Mouse (Mus musculus) cerebellum, postnatal 25 days (tissue): ENCODE data around the gene Ccdc194.

Source experiments
- DNase-seq, 2 experiments: peaks; one replicate each; pipeline ENCODE4 v3.0.0; 2021; ENCODE audit warnings: mixed read lengths in 2 of 2

Gene Ccdc194

DNA sequence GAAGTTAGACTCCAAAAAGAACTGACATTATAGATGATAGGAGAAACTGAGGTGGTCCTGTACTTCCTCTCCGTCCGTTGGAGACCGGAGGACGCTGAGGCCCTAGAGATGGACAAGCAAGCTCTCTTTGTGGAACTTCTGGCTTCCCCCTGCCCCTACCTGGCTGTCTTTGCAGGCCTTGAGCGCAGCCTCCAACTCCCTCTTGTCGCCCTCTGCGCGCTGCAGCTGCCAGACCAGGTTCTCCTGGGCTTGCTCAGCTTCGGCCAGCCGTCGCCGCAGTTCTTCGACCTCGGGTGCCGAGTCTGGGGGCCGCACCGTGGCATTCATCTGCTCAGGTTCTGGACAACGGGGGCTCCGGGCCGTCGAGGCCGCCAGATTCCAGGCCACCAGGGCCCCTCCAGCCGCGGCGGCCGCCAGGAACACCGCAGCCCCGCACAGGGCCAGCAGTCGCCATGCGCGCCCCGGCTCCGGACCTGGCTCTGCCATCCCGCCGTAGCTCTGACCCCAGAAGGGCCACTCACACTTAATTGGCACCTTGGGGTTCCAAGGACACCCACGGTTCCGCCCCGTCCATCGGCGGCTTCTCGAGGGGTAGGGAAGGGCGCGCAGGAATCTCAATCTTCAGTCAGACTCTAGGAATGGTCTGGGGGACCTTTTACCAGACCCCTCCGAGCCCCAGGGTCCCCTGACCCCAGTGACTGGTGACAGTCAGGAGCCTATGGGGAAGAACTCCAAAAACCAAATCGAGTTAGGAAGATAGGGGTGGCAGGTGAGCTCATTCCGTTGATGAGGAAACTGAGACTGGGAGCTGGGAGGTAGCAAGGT is at the start of gene Ccdc194:
Gene Ccdc194, minus strand, starts transcription at position 486 of the 825 bp plus-strand sequence.
- DNase-seq: no peak

DNA sequence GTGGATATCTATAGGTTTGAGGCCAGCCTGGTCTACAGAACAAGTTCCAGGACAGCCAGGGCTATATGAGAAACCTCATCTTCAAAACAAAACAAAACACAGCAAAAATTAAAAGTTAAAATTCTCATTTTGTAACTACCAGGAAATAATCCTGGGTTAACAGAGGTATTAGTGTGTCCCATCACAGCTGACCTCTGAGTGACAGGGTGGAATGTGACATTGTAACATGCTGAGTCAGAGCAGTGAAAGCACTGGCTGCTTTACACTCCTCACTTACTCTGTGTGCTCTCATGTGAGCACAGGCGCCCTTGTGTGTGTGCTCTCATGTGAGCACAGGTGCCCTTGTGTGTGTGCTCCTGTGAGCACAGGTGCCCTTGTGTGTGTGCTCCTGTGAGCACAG is 49.5 kb upstream of the Ccdc194 start:
- DNase-seq: no peak

DNA sequence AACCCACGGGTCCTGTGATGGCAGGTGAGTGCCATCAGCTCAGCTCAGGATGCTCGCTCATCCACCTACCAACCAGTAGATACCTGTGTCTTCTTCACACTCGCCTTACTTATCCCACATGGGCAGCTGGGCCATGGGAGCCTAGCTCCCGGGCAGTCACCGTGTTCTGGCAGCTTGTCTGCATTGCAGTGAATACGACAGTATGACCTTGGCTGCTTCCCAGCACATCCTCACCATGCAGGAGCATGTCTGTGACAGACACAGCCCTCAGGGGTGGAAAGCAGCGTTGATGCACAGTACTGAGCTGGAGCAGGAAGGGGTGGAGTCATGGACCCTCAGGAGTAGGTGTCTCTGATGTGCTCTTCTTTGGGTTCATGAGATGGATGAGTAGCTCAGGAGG is 48.9 kb upstream of the Ccdc194 start:
- no peak for DNase-seq

DNA sequence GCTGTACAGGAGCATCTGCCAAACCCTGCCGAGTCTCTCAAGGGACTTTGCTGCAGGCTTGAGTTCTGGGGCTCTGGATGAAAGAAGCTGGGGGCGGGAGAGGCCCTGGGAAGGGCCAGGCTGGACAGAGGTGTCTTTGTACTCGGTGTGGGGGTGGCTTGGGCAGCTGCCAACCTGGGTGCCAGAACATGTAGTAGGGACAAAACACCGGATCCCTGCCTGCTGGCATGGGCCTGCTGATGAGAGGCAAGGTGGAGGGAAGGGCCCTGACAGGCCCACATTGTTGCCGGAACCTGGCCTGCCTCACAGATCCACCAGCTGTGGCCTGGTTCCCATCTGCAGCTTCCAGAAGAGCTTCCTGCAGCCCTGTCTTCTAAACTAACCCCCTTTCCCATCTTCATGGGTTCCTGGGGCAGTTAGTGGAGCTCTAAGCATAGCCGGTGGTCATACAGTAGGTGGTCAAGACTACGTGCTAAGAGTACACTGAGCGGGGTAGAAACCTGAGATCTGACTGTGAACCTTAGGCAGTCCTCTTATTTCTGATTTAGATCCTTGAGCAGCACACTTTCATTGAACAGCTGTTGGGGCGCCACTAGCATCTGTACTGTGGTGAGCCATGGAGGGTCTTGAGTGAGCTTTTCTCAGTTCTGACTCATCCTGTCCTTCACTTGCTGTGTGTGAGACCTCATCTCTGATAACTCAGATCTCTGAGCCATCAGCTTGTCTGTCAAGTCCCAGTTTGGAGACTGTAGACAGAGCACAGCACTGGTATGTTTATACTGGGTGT is 47.5 kb upstream of the Ccdc194 start:
- DNase-seq: peak; percentile 66 to 77

DNA sequence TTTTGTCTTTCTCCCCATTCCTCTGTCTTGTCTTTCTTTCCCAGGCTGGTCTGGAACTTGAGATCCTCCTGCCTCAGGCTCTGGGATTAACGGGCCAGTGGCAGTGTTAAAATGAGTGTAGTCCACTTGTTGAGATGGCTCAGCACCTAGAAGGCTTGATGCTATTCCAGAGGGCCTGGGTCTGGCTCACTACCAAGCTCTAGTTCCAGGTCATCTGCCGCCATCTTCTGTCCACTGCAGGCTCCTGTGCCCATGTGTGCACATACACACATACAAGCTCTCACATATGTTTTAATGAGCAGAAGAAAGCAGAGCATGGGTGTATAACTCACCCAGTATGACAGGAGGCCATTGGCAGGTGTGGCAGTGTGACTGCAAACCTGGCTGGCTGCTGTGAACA is 46.6 kb upstream of the Ccdc194 start:
- DNase-seq: peak in 1 of 2 experiments; percentile 55

DNA sequence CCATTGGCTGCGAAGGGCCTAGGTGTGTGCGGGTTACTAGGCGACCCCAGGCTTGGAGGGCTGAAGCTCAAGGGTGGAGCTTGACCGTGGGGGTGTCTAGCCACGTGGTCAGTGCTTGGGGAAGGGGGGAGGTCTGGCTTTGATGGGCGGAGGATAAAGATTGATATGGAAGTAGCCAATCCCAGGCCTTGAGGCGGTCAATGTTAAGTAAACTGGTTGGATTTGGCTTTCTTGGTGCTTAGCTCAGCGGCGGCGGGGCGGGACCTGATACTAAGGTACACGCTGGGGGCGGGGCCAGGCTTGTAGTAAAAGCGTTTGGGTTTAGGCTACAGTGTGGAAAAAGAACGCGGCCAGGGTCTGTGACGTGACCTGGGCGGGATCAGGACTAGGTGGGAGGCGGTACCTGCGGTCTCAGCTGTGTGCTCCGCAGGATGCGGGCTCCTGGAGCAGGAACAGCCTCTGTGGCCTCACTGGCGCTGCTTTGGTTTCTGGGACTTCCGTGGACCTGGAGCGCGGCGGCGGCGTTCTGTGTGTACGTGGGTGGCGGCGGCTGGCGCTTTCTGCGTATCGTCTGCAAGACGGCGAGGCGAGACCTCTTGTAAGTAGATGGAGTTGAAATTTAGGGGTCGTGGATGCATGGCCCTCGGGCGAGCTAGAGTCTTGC is 44.9 kb upstream of the Ccdc194 start:
- DNase-seq: peak in 1 of 2 experiments; percentile 98

DNA sequence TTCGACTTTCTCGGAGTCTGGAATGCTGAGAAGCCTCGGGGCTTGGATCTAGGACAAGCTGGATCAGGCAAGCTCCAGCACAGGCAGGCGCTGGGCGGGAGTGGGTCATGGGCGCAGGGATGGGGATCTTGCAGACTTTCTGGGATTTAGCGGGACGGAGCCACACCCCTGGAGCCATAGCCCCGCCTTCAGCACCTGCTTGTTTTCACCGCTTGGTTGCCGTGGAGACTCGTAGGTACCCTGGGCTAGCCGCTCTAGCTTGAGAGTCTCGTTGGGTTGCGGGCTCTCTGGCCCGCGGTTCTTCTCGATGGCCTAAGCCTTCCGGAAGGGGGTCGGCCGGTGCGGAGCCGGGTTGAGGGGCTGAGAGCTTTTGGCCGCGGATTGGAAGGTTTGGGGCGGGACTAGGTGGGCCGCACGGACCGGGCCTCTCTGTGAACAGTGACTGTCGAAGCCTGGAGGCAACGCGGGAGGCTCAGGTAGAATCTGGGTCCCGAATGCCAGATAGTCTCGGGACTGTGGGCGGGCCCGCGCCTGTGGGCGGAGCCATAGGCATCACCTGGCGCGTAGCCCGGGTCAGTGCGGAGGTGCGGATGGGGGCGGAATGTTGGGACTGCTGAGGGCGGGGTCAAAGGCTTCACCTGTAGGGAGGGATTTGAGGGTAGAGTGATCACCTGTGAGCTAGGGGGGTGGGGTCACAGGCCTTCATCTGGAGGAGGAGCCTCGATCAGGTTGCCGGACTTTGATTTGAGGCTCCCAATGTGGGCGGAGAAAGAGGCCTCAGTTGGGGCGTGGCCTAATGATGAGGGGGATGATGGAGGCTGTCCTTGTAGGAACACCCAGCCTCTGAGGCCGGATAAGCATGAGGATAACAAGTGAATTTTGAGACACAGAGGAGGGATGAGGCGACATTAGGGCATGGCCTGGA is 44.1 kb upstream of the Ccdc194 start:
- peak; percentile 95 to 97 for DNase-seq

DNA sequence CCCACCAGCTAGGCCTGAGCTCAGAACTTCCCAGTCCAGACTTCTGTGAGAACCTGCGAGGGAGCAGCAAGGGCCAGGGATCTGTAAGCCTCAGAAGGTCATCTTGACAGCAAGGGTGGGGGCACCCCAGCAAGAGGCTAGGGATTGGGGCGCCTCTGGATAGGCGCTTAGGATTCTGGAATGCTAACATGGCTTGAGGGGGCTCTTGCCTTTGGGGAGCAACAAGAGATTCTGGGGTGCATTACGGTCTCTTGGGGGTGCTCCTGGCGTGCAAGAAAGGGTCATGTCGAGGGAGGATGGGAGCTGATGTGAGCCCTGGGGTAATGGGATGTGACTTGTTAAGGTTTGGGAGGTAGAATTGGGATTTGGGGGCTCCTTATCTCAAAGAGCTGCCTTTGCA is 43.4 kb upstream of the Ccdc194 start:
- no peak for DNase-seq

DNA sequence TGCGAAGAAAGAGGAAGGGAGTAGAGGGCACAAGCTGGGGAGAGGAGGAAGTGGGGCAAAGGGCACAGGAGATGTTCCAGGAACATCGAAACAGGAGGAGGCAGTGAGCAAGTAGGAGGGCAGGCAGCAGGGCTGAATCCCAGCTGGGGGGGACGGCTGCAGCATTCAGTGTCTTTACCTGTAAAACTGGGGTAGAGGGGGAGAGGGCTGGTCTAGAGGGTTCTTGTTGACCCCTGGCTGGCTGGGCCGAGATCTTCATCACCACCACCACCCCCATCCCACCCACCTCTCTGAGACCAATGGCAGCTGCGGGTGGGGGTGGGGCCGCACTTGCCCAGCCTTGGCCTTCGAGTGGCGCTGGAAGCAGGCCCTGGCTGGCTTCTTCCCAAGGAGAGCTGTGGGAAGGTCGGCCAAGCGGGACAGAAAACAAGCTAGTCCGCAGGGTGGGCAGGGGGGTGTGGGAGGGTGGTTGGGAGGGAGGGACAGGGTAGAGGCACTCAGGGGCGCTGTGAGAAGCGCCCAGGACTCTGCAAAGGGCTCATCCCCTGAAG is 43.0 kb upstream of the Ccdc194 start, which contains the start of gene Slc27a1:
Gene Slc27a1, plus strand, starts transcription at position 496 of the 551 bp plus-strand sequence.
- peak; percentile 59 to 78 for DNase-seq

DNA sequence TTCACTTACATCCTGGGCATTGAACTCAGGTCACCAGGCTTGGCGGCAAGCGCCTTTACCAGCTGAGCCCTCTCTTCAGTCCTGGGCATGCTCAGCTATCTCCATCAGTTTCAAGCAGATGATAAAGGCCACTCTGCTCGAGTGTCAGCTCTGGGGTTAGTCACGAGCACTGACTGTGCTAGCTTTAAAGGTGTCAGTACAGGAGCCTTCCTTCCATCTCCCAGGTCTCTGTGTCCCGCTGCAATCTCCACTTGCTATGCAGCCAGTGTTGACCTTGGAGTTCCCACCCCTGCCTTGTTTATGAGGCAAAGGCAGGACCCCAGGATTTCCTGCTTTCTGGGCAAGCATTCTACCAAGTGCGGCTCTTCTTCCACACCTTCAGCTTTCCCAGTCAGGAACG is 42.1 kb upstream of the Ccdc194 start:
- no peak for DNase-seq

DNA sequence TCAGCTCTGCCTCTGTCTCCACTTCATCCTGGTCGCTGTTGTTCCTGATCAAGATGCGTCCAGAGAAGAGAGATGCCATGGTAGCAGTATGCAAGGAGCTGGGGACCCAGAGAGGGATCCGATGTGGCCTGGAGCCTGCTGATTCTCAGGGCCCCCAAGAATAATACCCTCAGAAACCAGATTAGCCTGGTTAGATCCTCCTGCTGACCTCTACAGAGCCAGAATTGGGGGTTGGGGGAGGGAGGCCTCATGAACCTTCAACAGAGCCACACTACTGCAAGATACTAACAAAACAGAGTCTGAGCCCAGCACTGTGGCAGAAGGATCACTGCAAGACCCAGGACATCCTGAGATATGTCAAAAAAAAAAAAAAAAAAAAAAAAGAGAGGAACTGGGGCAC is 41.0 kb upstream of the Ccdc194 start, which contains the start of gene Nxnl1:
Gene Nxnl1, minus strand, starts transcription at position 101 of the 400 bp plus-strand sequence.
- no peak for DNase-seq

DNA sequence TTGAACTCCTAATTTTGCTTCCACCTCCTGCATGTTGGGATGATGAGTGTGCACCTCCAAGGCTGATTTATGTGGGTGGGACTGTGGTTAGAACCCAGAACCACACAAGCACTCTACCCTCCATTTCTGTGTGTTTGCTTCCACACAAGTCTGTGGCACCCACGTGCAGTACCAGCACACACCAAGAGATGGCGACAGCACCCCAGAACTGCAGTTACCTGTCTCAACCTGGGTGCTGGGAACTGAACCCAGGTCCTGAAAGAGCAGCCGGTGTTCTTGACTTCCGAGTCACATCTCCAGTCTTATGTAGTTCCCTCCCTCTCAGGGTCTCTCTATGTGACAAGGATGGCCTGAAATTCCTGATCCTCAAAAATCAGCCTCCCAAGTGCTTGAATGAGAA is 38.5 kb upstream of the Ccdc194 start:
- DNase-seq: peak in 1 of 2 experiments; percentile 39

DNA sequence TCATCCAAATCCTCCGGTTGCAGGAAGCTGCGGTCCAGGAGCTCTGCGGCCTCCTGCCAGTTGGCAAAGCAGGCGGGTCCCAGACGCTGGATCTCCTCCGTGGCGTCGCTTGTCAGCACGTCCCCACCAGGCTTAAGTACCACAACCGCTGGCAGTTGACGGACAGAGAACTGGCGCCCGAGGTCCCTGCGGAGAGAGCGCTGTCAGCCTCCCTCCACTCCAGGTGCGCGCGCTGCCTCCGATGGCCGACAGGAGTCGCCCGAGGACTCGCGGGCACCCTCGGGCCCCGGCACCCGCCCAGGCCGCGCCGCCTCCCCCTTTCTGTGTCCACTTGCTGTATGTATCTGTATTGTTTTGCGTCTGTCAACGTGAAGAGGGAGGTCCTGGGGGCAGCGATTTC is 37.2 kb upstream of the Ccdc194 start:
- peak; percentile 85 to 91 for DNase-seq

DNA sequence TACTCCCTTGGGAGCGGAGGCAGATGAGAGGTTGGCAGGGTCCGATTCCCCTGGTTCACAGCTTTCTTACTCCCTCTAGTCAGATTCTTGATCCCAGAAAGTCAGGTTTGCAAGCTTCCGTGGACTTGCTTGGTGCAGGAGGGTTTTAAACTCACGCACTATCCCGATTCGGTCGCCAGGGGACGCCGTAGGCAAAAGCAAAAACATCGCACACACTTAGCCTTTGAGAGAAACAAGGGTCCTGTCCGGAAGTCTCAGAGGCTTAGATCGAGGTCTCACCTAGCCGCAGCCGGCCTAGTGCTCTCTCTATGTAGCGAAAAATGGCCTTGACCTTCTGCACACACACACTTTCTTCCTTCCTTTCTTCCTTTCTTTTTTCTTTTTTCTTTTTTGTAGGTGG is 35.9 kb upstream of the Ccdc194 start:
- DNase-seq: peak; percentile 75 to 78

DNA sequence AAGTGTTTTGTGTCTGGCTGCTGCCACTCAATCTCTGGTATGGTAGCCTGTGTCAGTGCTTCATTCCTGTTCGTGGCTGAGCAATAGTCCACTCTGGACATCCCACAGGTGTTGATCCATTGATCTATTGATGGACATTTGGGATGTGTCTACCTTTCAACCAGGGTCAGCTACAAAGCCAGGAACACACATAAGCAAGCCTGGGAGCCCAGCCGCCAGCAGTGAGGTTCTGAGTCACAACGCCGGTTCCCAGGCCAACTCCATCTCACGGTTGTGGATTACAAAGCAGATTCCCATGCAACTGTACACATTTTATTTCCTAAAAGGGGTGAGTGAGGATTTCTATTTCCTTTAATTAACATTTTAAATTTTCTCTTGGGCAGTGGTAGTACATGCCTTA is 35.3 kb upstream of the Ccdc194 start:
- no peak for DNase-seq

DNA sequence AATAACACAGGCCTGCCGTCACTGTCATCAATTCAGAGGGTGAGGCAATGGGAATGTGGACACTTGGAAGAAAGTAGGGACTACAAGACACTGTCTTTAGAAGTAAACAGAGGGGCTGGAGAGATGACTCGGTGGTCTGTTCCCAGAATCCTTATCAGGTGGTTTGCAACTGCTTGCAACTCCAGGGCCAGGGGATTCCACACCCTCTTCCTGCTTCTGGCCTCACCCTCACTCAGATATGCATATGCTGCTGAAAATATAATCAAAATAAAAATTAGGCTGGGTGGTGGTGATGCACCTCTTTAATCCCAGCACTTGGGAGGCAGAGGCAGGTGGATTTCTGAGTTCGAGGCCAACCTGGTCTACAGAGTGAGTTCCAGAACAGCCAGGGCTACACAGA is 34.6 kb upstream of the Ccdc194 start:
- DNase-seq: no peak

DNA sequence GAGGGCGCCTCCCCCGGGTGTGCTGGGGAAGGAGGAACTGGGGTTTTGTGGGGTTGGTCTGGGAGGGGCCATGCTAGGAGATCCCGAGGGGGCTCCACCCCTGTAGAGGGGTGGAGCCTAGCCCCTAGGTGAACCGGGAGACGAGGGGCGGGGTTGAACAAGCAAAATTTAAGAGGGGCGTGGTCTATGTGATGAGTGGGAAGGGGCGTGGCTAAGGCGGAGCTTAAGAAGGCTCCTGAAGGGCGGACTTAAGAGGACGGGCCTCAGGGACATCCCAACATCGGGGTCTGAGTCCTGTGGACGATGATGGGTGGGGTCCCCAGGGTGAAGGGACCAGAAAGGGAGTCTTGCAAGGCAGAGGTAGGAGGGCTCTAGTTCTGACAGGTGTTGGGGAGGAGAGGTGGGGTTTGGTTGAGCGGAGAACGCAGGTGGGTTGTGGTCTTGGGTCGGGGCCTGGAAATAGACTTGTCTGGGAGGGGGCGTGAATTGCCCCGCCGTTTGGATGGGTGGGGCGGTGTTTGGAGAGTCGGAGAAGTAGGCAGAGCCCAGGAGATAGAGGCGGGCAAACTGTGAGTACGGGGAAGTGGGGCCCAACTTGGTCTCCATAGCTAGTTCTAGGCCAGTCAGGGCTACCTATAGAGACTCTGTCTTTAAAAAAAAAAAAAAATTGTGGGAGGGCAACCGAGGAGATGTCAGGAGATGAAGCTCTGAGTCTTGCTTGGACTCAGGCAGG is 33.6 kb upstream of the Ccdc194 start:
- peak in 1 of 2 experiments; percentile 41 for DNase-seq

DNA sequence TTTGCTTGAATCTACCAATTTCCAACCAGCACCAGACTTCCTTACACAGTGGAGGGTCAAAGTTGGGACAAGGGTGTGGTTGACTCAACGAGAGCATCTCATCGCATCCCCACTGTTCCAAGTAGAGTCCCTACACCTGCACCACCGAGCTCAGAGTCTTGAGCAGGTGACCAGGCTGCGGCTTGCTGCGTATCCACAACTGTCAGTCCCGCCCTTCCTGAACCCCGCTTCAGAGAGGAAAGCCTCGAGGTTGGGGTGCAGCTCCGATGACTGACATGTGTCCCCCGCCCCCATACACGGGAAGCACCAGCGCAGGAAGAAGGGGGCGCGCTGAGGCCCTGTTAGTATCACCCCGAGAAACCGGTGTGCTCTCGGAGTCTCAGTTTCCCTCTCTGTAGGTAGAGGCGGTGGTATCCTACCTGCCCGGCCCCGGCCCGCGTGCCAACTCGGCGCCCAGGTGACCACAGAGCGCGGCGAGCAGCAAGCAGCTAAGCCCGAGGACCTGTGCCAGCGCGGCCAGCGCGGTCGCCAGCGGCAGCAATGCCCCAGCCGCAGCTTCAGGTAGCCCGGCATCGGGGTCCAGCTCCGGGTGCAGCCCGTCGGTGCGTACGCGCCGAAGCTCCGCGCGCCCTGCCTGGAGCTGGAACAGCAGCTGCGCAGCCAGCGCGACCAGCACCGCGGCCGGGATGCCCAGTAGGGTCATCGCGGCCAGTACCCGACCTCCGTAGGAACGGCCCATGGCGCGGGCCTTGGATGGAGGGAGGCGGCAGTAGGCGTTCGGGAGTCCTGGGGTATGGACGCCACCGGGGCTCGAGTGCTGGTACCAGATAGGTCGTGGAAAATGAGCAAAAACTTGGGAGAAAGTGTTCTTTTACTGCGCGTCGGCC is 32.8 kb upstream of the Ccdc194 start, which contains the start of gene Tmem221:
Gene Tmem221, minus strand, starts transcription at position 801 of the 887 bp plus-strand sequence.
- DNase-seq: no peak

DNA sequence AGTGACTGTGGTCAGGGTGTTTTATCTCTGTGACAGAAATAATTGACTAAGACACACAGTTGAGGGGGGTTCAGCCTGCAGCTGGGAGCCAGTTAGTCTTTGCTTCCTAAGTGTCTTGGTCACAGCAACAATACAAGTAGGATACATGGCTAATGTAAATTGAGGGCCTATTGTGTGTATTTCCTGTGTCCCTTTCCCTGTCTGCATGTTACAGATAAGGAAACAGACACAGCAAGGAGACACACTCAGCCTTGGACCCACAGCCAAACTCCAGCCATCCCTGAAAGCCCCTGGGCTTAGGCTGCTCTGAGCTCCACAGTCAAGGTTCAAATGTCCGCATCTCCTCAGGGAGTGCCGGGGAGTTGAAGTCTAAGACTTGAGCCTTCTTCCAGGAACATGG is 29.1 kb upstream of the Ccdc194 start:
- DNase-seq: no peak

DNA sequence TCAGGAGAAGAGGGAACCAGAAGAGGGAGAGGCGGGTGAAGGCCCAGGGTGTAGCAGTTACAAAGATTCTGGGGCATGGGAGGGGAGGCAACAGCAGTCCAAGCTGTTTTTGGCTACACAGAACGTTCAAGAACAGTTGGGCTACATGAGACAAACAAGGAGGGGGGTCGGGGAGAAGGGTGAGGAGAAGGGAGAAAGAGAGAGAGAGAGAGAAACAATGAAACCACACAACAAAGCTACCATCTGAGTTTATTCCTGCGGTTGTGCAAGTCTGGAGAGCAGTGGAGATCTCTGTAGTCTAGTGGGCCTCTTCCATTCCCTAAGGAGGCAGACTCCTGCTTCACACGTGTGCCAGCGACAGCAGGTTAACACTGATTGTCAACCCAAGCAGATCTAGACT is 28.5 kb upstream of the Ccdc194 start:
- DNase-seq: no peak
